8 mouse cellular contexts compared by ENCODE assay signal in the genomic region with DNA sequence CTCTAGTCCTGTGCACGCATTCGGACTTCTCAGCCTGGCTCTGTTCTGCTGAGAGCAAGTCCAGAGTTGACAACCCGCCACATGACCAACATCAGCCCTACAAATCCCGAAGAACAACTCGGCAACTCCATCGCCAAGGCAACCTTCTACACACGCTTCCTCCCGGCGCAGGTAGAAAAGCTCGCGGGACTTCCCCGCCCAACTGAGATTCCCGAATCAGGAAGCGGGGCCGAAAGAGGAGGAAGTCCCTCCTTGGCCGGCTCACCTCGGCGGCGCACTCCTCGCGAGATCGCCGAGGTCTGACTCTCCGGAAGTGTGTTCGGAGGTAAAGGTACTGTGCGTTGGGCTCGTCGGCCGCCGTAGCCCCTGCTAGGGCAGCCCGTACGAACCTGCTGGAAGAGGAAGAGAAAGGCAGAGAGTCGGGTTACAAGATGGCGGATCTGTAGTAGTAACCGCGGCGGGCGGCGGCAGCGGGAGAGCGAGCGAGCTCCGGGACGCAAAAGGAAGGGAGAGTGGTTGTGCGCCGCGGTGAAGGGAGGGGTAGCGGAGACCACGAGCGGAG. TPM values are rescaled to one million over a fixed set of nuclear protein-coding genes. Genes with fewer than 3 reads are reported as not detected.
A peak's percentile ranks its signal among the peaks of the same experiment; 100 is the strongest.
DNase-seq lines count a peak whose midpoint lies in the region; ATAC-seq and TF ChIP-seq lines count a peak whose summit lies in the region.

Gene Ppp4r3b (plus strand): TSS at position 328 of the 562 bp plus-strand sequence.

- no peak for TF ChIP-seq POLR2A in bone marrow macrophage, adult 2 months (IDR thresholded peaks at IDR 0.05; ENCODE audit: borderline replicate concordance, low read depth, low read length)
- peak; percentile 74 for TF ChIP-seq POLR2A in embryonic fibroblast, embryonic 13.5 days (IDR thresholded peaks at IDR 0.05; ENCODE audit: low read depth, low read length)

- H3K4me1 ChIP-seq in bone marrow macrophage, adult 2 months (ENCODE audit: control insufficient read depth, insufficient read depth, low read length), result peaks cover 7% of the 10 kb centered on the region
- H3K4me1 ChIP-seq in embryonic fibroblast, embryonic 13.5 days (ENCODE audit: control insufficient read depth, insufficient read depth, low read length), result no peaks in the 10 kb centered on the region
- peaks cover 5% of the 10 kb centered on the region; the same call in 1 of the 2 replicates for H3K4me1 ChIP-seq in kidney, embryonic 14.5 days (ENCODE audit: control insufficient read depth, insufficient read depth, low read length)
- peaks cover 6% of the 10 kb centered on the region for H3K4me1 ChIP-seq in limb, embryonic 15.5 days

- H3K9me3 ChIP-seq in kidney, embryonic 14.5 days (ENCODE audit: control insufficient read depth, low read length), result no peaks in the 10 kb centered on the region
- H3K9me3 ChIP-seq in limb, embryonic 15.5 days, result no peaks in the 10 kb centered on the region

- peak within 1 kb of the TSS; percentile 85 for H3K4me3 ChIP-seq in bone marrow macrophage, adult 2 months (ENCODE audit: insufficient read depth, low read length)
- peak within 1 kb of the TSS; percentile 73 for H3K4me3 ChIP-seq in embryonic fibroblast, embryonic 13.5 days (ENCODE audit: insufficient read depth, low read length)
- H3K4me3 ChIP-seq in kidney, embryonic 14.5 days (ENCODE audit: low read length), result peak within 1 kb of the TSS; percentile 96
- peak within 1 kb of the TSS; percentile 95 for H3K4me3 ChIP-seq in limb, embryonic 15.5 days

- H3K27me3 ChIP-seq in kidney, embryonic 14.5 days (ENCODE audit: control insufficient read depth, insufficient read depth, low read length), result no peaks in the 10 kb centered on the region
- H3K27me3 ChIP-seq in limb, embryonic 15.5 days, result no peaks in the 10 kb centered on the region

- H3K9ac ChIP-seq in kidney, embryonic 14.5 days (ENCODE audit: low read depth, low read length), result peak within 1 kb of the TSS; percentile 99
- peak within 1 kb of the TSS; percentile 95 for H3K9ac ChIP-seq in limb, embryonic 15.5 days

- no peaks in the 10 kb centered on the region; the same call in 1 of the 2 replicates for H3K36me3 ChIP-seq in kidney, embryonic 14.5 days (ENCODE audit: control insufficient read depth, insufficient read depth, low read length)
- H3K36me3 ChIP-seq in limb, embryonic 15.5 days, result no peaks in the 10 kb centered on the region

- under 1% methylated on average over 50 of the region's 50 CpGs for WGBS in kidney, embryonic 14.5 days
- under 1% methylated on average over 50 of the region's 50 CpGs for WGBS in limb, embryonic 15.5 days

- TF ChIP-seq CTCF in bone marrow macrophage, adult 2 months (IDR thresholded peaks at IDR 0.05; ENCODE audit: low read depth, low read length), result no peak
- no peak for TF ChIP-seq CTCF in embryonic fibroblast, embryonic 13.5 days (IDR thresholded peaks at IDR 0.05; ENCODE audit: borderline replicate concordance, insufficient read depth, low read length)

- H3K4me2 ChIP-seq in kidney, embryonic 14.5 days (replicated peaks; ENCODE audit: low read depth, low read length), result peak within 1 kb of the TSS; percentile 69
- H3K4me2 ChIP-seq in limb, embryonic 15.5 days, result peak within 1 kb of the TSS; percentile 88

- peak within 1 kb of the TSS; percentile 92 for H3K27ac ChIP-seq in bone marrow macrophage, adult 2 months (ENCODE audit: insufficient read depth, low read depth, low read length)
- peak within 1 kb of the TSS; percentile 70 for H3K27ac ChIP-seq in embryonic fibroblast, embryonic 13.5 days (ENCODE audit: insufficient read depth, low read length)
- H3K27ac ChIP-seq in kidney, embryonic 14.5 days (ENCODE audit: low read depth, low read length), result peak within 1 kb of the TSS; percentile 97
- H3K27ac ChIP-seq in limb, embryonic 15.5 days, result peak within 1 kb of the TSS; percentile 97

- ATAC-seq in kidney, embryonic 14.5 days (ENCODE audit: low FRiP score, low TSS enrichment), result peak; percentile 98
- peak; percentile 97 for ATAC-seq in limb, embryonic 15.5 days (ENCODE audit: insufficient number of reproducible peaks, low FRiP score, low TSS enrichment, low read depth)

- DNase-seq in A20 (ENCODE audit: low read depth, low spot score), result peak; percentile 98
- peak; percentile 97 for DNase-seq in heart, adult 9 months (ENCODE audit: low spot score in 2 of 2)
- peak; percentile 95 for DNase-seq in monocyte, adult 2 months (ENCODE audit: low read depth in 1 of 2, low spot score in 2 of 2)
- DNase-seq in spleen, postnatal 36 days (ENCODE audit: low spot score in 2 of 2), result peak; percentile 99

RNA-seq across cellular contexts. Expression of gene Ppp4r3b, which starts in this region (rescaled TPM):
- 42.5 and 49.7 TPM in 2 replicates for polyA plus RNA-seq in bone marrow macrophage, adult 2 months (2012; ENCODE audit: insufficient read depth, insufficient read length, missing spikeins)
- polyA plus RNA-seq in embryonic fibroblast, embryonic 13.5 days (2011; ENCODE audit: insufficient read length, low read depth, missing spikeins), result 42.5 and 63.9 TPM in 2 replicates
- 52.5 and 80.3 TPM in 2 replicates for polyA plus RNA-seq in kidney, embryonic 14.5 days (2014; fragmentation: Nextera tagmentation; extraction: Ambion mirVana)
- polyA plus RNA-seq in limb, embryonic 15.5 days (2015; fragmentation: Nextera tagmentation; extraction: Ambion mirVana), result 85.4 and 90.7 TPM in 2 replicates

Comparison
In these comparisons a context has a peak if more than half of its experiments do, and no peak if none do; other contexts are left out.
1. Peak in every context shown above with its lines: DNase-seq, ATAC-seq, H3K4me3 ChIP-seq and H3K27ac ChIP-seq.